Mouse (Mus musculus) kidney, embryonic 16.5 days (tissue): ENCODE data around the gene Sphk2. TPM values are rescaled to one million over a fixed set of nuclear protein-coding genes. Genes with fewer than 3 reads are reported as not detected.

ENCODE experiments used
- ATAC-seq: fragments of 200-750 bp; cut with Nextera tagmentation; 2 replicates; pipeline ENCODE4 v1.8.0; 2017; ENCODE audit warnings: moderate TSS enrichment; ENCODE audit not compliant: low FRiP score, low TSS enrichment
- H3K27ac ChIP-seq: fragments of 300-500 bp; sonication (generic); 2 replicates; pipeline ENCODE4 v1.5.1; 2014; ENCODE audit warnings: low read length
- H3K27me3 ChIP-seq: fragments of 300-500 bp; sonication (generic); 2 replicates; pipeline ENCODE4 v1.6.1; 2014; ENCODE audit warnings: low read length, control low read depth, mixed read lengths; ENCODE audit not compliant: insufficient read depth
- H3K36me3 ChIP-seq: fragments of 300-500 bp; sonication (generic); 2 replicates; pipeline ENCODE4 v1.6.1; 2014; ENCODE audit warnings: low read length, control low read depth, mixed read lengths; ENCODE audit not compliant: insufficient read depth
- H3K4me1 ChIP-seq: fragments of 300-500 bp; sonication (generic); 2 replicates; pipeline ENCODE4 v1.6.1; 2014; ENCODE audit warnings: low read length, control low read depth, mixed read lengths; ENCODE audit not compliant: insufficient read depth
- H3K4me2 ChIP-seq: fragments of 300-500 bp; sonication (generic); replicated peaks from 2 replicates; pipeline ENCODE4 v1.6.1; 2014; ENCODE audit warnings: low read depth, low read length
- H3K4me3 ChIP-seq: fragments of 300-500 bp; sonication (generic); 2 replicates; pipeline ENCODE4 v1.5.1; 2014; ENCODE audit warnings: mild to moderate bottlenecking, low read length
- H3K9ac ChIP-seq: fragments of 300-500 bp; sonication (generic); replicated peaks from 2 replicates; pipeline ENCODE4 v1.6.1; 2014; ENCODE audit warnings: low read length
- H3K9me3 ChIP-seq: fragments of 300-500 bp; sonication (generic); 2 replicates; pipeline ENCODE4 v1.6.1; 2016; ENCODE audit warnings: low read length, control low read depth
- WGBS: fragments of 180-500 bp; shearing (Covaris S2); extraction: QIAGEN DNeasy Blood & Tissue Kit; methylation state at CpG from one replicate; pipeline ENCODE4 v1.1.7; 2014; 5-methylcytosine and 5-hydroxymethylcytosine counted together
- polyA plus RNA-seq: library from polyadenylated mRNA; unstranded; fragments of >200 nt; fragmentation: Nextera tagmentation; extraction: Ambion mirVana; gene quantifications from 2 replicates; pipeline ENCODE4 v1.2.1, GENCODE M21; 2015

Gene Sphk2
- polyA plus RNA-seq, 1 experiment from 2014 or later = 36.2 TPM

GRCm38 (mm10) chr7:45689099-45689498, 28.7 kb downstream of the Sphk2 start:
- Histone ChIP-seq H3K4me3 (no peak overlapping the region), H3K27ac (no peak overlapping the region), H3K4me1 (peaks cover 23% of the 10 kb centered on the region), H3K36me3 (no peaks in the 10 kb centered on the region), H3K27me3 (no peaks in the 10 kb centered on the region), H3K9me3 (no peaks in the 10 kb centered on the region), H3K9ac (no peak overlapping the region), H3K4me2 (no peak overlapping the region)
- 51% methylated on average over 6 of the region's 6 CpGs for WGBS
- ATAC-seq = no peak

GRCm38 (mm10) chr7:45686841-45687240, 31.0 kb downstream of the Sphk2 start:
- no peaks in the 10 kb centered on the region for H3K36me3 ChIP-seq
- no peak overlapping the region for H3K4me3 ChIP-seq
- peaks cover 30% of the 10 kb centered on the region for H3K4me1 ChIP-seq
- no peak for ATAC-seq
- H3K4me2 ChIP-seq = no peak overlapping the region
- no peaks in the 10 kb centered on the region for H3K27me3 ChIP-seq
- 79% methylated on average over 3 of the region's 3 CpGs for WGBS
- no peak overlapping the region for H3K9ac ChIP-seq
- no peak overlapping the region for H3K27ac ChIP-seq
- no peaks in the 10 kb centered on the region for H3K9me3 ChIP-seq

GRCm38 (mm10) chr7:45685811-45686210, 32.0 kb downstream of the Sphk2 start:
- Histone ChIP-seq H3K27me3 (no peaks in the 10 kb centered on the region), H3K4me2 (no peak overlapping the region), H3K9me3 (no peaks in the 10 kb centered on the region), H3K27ac (no peak overlapping the region), H3K4me1 (peaks cover 30% of the 10 kb centered on the region), H3K4me3 (no peak overlapping the region), H3K9ac (no peak overlapping the region), H3K36me3 (no peaks in the 10 kb centered on the region)
- WGBS = 43% methylated on average over 10 of the region's 10 CpGs
- no peak for ATAC-seq

DNA sequence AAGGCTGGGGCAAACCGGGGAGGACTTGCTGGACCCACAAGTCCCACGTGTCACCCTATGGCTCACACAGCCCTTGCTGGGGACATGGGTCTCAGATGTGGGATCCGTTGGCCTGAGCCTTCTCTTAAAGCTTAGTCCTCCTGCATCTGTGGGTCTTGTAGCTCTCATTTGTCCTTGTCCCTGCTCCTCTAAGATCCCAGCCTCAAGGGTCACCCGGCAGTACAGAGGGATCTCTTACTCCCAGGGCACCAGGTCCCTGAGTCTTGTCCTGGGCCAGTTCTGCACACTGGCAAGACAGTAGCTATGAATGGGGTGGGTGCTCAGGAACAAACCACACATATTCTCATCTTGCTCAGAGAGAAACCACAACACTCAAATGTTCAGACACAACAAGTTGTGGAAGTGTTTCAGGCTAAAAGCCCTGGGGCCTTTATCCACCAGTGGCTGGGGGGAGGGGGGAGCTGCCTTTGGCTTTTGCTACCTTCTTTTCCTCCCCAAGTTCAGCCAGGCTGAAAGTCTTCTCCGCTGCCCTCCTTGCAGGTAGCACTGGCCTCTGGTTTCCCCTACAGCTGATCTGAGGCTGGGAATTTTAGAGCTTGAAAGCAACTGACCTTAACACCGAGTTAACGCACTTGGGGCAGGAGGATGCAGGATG, 34.3 kb downstream of the Sphk2 start, which contains the start of gene Ntn5:
Gene Ntn5, plus strand, starts transcription at position 627 of the 655 bp plus-strand sequence.
- Histone ChIP-seq H3K4me2 (no peak within 1 kb of the TSS), H3K9me3 (no peaks in the 10 kb centered on the region), H3K27ac (no peak within 1 kb of the TSS), H3K4me1 (peaks cover 21% of the 10 kb centered on the region), H3K9ac (peak within 1 kb of the TSS; percentile 6; the same call in 1 of the 2 replicates), H3K27me3 (no peaks in the 10 kb centered on the region), H3K36me3 (no peaks in the 10 kb centered on the region), H3K4me3 (no peak within 1 kb of the TSS)
- no peak for ATAC-seq
- 65% methylated on average over 7 of the region's 7 CpGs for WGBS

DNA sequence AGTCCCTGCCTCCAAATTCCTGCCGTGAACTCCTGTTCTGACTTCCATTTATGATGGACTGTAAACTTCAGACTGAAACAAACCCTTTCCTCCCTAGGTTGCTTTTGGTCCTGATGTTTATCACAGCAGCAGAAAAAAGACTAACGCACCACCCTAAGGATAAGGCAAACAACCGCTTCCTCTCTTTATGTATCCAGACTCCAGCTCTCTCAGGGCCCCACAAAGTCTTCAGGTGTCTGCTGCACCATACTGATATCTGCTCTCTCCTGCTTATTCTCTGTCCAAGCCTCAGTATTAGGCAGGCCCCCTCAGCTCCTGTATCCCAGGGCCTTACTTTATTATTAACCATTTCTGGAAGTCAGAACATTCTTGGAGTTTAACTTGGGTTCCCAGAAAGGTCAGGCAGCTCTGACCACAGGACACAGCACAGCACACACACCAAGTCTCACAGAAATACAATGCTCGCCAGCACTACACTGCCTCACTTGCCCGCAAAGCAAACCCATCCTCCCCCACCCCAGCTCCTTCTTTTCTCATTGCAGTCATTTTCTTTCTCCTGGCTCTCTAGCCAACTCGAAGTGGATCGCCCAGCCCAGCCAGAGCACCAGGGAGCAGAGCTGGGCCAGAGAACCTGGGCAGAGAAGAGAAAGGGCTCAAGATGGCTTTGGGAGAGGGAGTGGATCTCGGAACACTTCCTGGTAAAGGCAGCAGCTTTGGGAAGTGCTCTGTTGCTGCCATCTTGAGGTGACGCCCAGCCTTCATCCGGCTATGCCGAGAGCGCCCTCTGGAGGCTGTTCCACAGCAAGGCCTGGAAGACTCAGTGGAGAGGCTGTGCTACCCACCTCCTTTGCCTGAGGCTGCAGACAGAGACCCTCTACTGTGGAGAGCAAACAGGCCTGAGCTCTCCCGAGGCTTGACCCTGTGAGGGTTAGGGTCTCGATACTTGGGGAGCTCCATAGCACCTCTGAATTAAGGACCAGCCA, 35.4 kb downstream of the Sphk2 start:
- 0 out of 2 replicates have a peak overlapping the region, but pooled peaks have one; percentile 6 for H3K4me3 ChIP-seq

GRCm38 (mm10) chr7:45681046-45681736, 36.6 kb downstream of the Sphk2 start:
- H3K4me2 ChIP-seq = no peak overlapping the region
- H3K4me1 ChIP-seq = peaks cover 16% of the 10 kb centered on the region
- ATAC-seq = no peak
- no peak overlapping the region for H3K4me3 ChIP-seq
- H3K27me3 ChIP-seq = no peaks in the 10 kb centered on the region
- H3K9ac ChIP-seq = no peak overlapping the region
- H3K9me3 ChIP-seq = no peaks in the 10 kb centered on the region
- WGBS = 77% methylated on average over 8 of the region's 8 CpGs
- no peaks in the 10 kb centered on the region for H3K36me3 ChIP-seq
- no peak overlapping the region for H3K27ac ChIP-seq

More for the DNA sequence above, 35.4 kb downstream of the Sphk2 start:
- 25% methylated on average over 14 of the region's 14 CpGs for WGBS
- H3K9ac ChIP-seq = peak overlapping the region; percentile 62
- H3K36me3 ChIP-seq = no peaks in the 10 kb centered on the region
- H3K4me2 ChIP-seq = peak overlapping the region; percentile 43
- peak; percentile 75 for ATAC-seq
- H3K4me1 ChIP-seq = peaks cover 21% of the 10 kb centered on the region
- no peaks in the 10 kb centered on the region for H3K27me3 ChIP-seq
- 0 out of 2 replicates have a peak overlapping the region, but pooled peaks have one; percentile 26 for H3K27ac ChIP-seq
- H3K9me3 ChIP-seq = no peaks in the 10 kb centered on the region

- H3K27ac ChIP-seq = peak overlapping the region; percentile 4; the same call in 1 of the 2 replicates
Measured at GRCm38 (mm10) chr7:45679966-45680621, 37.7 kb downstream of the Sphk2 start.

DNA sequence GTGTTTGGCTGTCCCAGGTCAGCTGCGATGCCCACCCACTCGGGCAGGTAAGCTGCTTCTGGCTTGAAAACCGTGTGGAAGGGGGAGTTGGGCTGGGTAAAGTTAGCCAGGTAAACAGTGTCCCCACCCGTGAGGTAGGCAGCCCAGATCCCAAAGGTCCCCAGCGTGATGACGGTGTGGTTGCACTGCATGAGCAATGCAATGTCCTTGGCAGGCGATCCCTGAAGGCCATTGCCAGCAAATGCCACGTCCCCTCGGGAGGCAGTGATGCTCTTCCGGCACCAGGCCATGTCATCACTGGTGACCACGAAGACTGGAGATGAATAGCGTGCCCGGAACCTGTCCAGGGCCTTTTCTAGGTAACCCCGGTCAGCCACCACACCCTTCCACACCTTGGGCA, 39.3 kb downstream of the Sphk2 start:
- peaks cover 12% of the 10 kb centered on the region for H3K4me1 ChIP-seq
- no peak overlapping the region for H3K4me3 ChIP-seq
- no peaks in the 10 kb centered on the region for H3K27me3 ChIP-seq
- H3K4me2 ChIP-seq = no peak overlapping the region
- no peak overlapping the region for H3K27ac ChIP-seq
- WGBS = 90% methylated on average over 14 of the region's 14 CpGs
- no peak for ATAC-seq
- no peaks in the 10 kb centered on the region for H3K36me3 ChIP-seq
- no peaks in the 10 kb centered on the region for H3K9me3 ChIP-seq
- no peak overlapping the region for H3K9ac ChIP-seq

More at GRCm38 (mm10) chr7:45679966-45680621, 37.7 kb downstream of the Sphk2 start:
- WGBS = 66% methylated on average over 14 of the region's 14 CpGs
- Histone ChIP-seq H3K4me3 (no peak overlapping the region), H3K4me2 (no peak overlapping the region), H3K4me1 (peaks cover 12% of the 10 kb centered on the region), H3K9ac (no peak overlapping the region), H3K27me3 (no peaks in the 10 kb centered on the region), H3K36me3 (no peaks in the 10 kb centered on the region), H3K9me3 (no peaks in the 10 kb centered on the region)
- peak; percentile 63 for ATAC-seq

GRCm38 (mm10) chr7:45677627-45678295, 40.0 kb downstream of the Sphk2 start:
- H3K27ac ChIP-seq = no peak overlapping the region
- no peaks in the 10 kb centered on the region for H3K36me3 ChIP-seq
- H3K4me2 ChIP-seq = no peak overlapping the region
- no peaks in the 10 kb centered on the region for H3K9me3 ChIP-seq
- WGBS = 66% methylated on average over 7 of the region's 7 CpGs
- no peak overlapping the region for H3K4me3 ChIP-seq
- no peaks in the 10 kb centered on the region for H3K27me3 ChIP-seq
- no peak overlapping the region for H3K9ac ChIP-seq
- H3K4me1 ChIP-seq = peaks cover 12% of the 10 kb centered on the region
- ATAC-seq = no peak
